Mouse (Mus musculus) liver, adult 2 months (tissue): ENCODE measurements around the gene Gm10959.

Experiments
- CTCF ChIP-seq: fragments of 200-500 bp; IDR thresholded peaks from 2 replicates; pipeline ENCODE4 v1.5.1; 2011; ENCODE audit warnings: low read depth, low read length, control low read depth
- POLR2A ChIP-seq: fragments of 200-500 bp; IDR thresholded peaks from 2 replicates; pipeline ENCODE4 v1.6.1; 2011; ENCODE audit warnings: low read length, control low read depth; ENCODE audit not compliant: insufficient read depth; ENCODE audit errors: extremely low read depth

DNA sequence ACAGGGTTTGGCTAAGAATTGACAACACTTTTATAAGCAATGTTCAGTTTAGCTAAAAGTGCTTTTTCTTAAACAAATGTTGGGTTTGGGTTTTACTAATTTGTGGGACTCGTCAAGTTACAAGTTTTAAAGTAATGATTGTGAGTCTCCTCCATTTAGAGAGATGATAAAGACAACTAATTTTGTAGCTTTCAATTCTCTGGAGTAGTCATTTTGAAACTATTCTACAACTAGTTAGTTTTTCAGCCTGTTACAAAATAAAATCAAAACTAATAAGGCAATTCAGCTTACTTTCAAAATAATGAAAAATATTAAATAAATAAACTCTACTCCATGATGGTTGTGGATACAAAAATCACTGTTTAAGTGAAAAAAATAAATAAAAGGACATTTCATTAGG is 13.3 kb upstream of the Gm10959 start:
- no peak for TF ChIP-seq CTCF
- TF ChIP-seq POLR2A = no peak
